Mouse (Mus musculus): ENCODE results near the gene Jaml. TPM values are rescaled to one million over a fixed set of nuclear protein-coding genes. Genes with fewer than 3 reads are reported as not detected.
A peak's percentile ranks its signal among the peaks of the same experiment; 100 is the strongest.
"Not testable (repeated sequence)": the region's sequence is repeated elsewhere in the genome, so short reads cannot be mapped to it uniquely, and the experiment has no call there.

Gene Jaml
- total RNA-seq (2022) = 1 to 10 TPM; 2.2 to 3.9 (median 2.9) TPM

DNA sequence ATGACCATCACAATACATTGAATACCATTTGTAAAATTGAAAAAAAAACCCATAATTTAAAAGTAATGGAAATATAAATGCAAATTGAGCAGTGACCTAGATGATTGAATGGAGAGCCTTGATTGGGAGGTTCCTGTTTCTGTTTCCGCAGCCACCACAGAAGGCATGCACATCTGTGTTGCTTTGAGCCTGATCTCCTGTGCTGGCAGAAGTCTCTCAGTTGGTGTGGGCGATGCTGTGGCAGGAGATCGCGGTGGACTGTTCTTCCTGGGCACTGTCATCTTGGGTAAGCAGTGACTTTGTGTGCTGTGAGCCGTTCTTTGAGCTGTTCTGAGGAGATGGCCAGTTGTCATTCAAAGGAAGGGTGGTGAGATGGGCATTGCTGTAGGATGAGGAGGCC is at the start of gene Jaml:
TSS of gene Jaml (plus strand) at position 173 of the 400 bp plus-strand sequence.
- DNase-seq = no peak

DNA sequence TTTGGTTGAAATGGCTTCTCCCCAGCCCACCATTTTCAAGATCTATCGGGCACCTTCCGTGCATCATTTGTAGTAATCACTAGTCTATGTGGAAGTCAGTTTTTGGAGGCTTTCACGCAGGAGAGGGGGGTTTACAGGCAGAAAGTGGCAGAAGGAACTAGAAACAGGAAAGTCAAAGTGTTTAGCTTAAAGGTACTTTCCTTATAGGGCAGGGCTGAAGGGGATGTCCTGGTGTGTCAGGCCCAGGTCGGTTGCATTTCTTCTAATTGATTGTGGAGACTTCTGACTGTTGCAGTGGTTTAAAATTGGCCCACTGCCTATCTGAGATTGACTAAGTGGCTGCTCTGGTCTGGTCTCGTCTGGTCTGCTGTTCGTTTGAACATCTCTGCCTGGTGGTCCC is 48.6 kb upstream of the Jaml start:
- no peak for DNase-seq

DNA sequence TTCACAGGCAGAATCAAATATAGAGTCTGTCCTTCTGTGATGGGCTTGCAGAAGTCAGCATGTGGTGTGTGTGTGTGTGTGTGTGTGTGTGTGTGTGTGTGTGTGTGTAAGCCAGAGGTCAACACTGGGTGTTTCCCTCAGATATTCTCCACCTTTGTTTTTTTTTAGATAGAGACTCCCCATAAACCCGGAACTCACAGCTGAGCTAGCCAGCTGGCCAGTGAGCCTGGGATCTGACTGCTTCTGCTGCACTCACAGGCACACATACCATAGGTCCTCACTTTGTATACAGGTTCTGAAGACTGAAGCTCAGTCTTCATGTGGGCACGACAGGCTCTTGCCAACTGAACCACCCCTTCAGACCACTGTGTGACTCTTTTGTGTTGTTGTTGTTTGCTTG is 46.7 kb upstream of the Jaml start:
- no peak for DNase-seq

DNA sequence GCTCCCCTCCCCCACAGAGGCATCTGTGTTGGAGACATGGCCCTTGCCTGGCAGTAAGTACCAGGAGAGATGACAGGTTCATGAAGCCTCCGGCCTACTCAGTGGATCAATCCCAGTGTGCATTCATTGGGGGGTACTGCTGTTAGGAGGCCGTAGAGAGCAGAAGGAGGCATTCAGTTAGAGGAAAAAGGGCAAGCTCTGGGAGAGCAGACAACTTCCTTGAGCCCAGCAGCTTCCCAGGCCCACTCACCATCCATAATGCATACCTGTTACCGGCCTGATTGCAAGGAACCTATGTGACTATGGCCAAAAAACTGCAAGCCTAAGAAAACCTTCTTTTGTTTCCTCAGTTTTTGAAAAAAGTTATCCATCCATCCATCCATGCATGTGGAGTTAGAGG is 44.5 kb upstream of the Jaml start:
- DNase-seq = no peak

DNA sequence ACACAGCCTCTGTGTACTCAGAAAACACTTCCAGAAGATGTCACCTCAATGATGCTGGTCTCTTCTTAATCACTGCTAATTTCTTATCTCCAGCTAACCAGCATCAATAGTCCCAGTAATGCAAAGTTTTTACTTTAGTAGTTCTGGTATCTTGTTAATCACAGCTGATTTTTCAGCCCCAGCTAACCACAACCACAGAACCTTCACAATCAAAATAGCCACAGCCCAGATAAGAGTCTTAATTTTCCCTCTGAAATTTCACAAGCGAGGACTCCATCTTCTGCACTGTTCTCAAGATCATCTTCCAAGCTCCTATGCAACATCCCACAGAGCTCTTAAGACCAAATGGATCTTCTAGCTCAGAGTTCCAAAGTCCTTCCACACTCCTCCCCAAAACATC is 41.2 kb upstream of the Jaml start:
- DNase-seq = not testable (repeated sequence)

DNA sequence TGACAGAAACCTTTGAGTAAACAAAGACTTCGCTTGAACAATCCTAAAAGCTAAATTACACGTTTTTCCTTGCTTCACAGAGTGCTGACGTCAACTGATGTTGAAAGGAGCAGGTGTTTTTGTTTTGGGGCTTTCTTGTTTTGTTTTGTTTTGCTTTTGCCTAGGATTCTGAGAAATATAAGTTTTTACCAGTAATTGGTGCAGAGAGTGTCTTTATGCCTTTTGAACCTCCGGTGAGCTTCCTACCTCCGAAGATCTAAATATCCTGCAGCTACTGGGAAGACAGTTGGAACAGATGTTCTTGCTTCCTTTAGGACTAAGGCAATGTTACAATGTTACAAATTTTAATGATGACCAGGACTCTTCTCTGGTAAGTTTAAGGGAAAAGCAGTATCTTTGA is 39.5 kb upstream of the Jaml start, which contains the start of gene Mpzl2:
TSS of gene Mpzl2 (plus strand) at position 301 of the 400 bp plus-strand sequence.
- no peak for DNase-seq

DNA sequence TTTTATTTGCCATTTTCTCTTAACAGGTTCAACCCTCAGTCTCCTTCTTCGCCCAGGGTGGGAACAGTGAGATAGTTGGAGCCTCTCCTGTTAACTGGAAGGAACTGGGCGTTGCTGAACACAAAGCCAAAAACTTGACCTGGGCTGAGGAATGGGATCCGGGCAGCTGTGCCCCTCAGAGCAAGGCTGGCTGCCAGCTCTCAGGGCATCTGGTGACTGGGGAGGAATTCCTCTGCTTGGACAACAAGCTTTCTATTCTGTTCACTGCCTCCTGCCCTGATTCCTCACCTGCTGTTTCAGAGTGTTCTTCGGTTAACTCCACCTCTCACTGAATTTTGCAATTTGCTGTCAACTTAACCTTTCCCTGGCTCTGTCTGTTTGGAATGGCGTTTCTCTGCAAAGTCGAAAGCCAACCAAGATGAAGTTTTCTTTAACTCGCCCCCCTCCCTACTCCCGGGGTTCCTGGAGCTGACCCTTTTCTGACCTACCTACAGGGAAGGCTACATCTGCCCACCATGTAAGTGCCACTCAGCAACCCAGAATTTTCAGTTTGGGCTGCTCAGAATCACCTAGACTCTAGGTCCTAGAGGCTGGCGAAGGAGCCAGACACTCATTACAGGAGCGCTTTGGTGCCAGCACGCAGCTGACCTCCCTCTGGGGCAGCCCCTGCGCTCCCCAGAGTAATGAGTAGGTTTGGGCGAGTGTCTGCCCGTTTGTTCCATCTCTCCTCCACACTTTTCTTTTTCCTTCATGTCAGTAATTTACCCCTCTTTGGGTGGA is 38.7 kb upstream of the Jaml start:
- no peak for DNase-seq

DNA sequence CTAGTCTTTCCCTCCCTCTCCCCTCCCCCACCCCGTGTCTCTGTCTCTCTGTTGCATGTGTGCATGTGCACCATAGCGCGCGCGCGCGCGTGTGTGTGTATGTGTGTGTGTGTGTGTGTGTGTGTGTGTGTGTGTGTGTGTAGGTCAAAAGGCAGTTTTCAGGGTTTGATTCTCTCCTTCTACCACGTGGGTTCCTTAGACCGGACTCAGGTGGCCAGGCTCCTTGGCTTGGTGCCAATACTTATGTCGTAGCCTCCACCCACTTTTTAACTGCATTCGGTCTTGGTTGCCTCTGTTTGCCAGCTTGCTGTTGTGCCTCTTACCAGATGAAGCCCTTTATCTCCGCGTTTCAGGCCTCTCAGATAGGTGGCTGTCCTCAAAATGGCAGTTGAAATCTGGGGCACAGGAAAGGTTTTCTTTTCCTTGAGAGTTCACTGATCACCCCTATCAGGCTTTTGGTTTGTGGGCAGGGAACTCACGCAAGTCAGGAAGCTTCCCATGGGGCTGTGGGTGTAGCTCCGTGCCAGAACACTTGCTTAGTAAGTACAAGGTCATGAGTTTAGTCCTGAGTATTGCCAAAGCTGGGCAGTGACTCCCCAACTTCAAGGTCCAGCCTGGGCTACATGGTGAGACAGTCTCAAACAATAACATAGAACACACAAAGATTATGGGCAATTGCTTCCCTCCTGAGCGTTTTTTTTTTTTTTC is 37.7 kb upstream of the Jaml start:
- DNase-seq = peak; percentile 28

DNA sequence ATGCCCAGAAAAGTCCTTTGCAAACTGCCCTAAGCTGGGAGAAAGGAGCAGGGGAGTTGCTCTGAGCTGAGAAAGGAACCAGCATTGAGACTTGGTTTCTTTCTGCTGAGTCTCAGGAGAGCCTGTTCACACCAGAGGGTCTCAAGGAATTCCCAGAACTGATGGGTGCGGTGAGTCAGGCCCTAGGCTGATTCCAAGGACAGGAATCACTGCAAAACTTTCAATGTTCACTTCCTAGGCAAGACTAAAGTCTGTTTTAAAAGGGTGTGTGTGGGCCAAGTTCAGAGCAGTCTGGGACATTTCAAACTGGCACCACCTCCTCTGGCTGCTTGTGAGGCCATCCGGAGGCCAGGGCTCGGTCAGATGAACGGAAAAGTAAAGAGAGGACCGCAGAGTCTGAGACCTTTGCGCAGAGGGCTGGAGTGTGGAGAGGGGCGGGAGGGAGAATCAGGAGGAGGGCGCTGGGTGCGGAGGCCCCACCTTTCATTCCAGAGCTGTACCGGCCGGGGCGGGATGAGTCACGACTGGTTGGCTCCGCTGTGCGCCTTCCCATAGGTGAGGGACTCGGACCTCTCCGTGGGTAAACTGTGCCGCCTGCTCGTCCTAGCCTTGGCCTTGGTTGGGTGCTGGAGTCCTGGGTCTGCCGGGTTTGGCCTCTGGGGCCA is 36.8 kb upstream of the Jaml start:
- DNase-seq = peak; percentile 35

DNA sequence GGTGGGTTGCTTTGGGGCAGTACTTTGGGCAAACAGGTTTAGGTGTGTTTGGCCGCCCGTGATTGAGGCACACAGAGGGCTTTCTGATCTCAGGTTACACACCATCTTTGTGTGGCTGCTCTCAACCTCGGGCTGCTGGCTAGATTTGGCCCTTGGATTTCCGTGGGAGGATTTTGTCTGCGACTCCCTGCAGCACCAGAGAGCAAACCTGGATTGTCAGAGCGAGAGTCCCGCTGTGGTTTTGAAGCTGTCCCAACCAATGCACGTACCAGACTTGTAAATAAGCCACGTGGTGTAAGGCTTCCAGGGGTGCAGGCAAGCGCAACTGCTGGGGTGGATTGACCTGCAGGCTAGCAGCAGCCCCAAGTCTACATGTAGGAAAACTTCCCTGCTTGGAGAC is 36.0 kb upstream of the Jaml start:
- no peak for DNase-seq

DNA sequence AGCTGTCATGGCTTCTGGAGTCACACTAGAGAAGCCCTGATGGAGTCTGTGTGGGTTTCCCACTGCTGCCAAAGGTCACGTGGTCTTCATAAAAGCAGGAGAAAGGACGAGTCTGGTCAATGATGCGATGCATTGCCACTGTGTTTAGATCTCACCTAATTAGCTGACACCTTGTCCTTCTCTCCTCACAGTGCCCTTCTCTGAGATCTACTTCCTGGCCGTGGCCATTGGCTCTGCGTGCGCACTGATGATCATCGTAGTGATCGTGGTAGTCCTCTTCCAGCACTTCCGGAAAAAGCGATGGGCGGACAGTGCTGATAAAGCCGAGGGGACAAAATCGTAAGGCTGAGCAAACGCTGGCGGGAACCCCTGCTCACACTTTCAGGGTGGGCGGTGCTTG is 32.0 kb upstream of the Jaml start:
- DNase-seq = no peak

DNA sequence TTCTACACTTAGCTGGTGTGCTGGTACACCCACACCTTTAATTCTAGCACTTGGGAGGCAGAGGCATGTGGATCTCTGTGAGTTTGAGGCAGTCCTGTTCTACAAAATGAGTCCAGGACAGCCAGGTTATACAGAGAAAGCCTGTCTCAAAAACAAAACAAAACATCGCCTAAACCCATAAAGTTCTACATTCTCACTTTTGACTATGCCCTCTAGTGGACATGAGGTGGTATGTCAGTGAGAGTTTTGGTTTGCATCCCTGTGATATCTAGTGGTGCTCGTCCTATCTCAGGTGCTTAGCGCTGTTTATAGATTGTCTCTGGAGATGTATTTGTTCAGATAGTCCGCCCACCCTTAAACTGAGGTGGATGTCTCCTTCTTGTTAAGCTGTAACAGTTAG is 30.5 kb upstream of the Jaml start:
- DNase-seq = no peak

DNA sequence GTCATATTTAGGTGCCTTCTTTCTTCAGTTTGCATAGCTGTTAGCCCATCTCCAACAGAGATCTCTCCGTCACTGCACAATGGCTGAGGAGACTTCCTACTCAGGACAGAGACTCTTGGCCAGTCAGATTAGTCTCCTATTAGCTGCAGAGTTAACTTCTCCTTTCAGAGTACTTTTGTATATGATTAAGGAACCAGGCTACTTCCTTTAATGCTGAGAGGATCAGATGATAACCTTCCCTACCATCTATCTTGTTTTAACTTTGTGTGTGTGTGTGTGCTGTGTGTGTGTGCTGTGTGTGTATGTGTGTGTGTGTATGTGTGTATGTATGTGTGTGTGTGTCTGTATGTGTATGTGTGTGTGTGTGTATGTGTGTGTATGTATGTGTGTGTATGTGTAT is 29.3 kb upstream of the Jaml start:
- DNase-seq = no peak

DNA sequence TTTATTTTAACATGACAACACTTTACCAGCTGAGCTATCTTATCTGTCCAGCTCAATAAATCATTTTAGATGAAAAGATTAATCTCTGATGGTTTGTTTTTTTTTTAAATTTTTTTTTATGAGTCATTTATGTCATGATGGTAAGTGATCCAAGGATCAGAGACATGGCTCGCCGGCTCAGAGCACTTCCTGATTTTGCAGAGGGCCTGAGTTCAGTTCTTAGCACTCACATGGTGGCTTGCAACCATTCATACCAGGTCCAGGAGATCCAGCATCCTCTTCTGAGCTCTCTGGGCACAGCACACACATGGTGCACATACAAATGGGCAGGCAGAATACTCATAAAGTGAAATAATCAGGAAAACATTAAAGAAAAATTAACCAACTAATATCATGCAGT is 28.7 kb upstream of the Jaml start:
- DNase-seq = no peak

DNA sequence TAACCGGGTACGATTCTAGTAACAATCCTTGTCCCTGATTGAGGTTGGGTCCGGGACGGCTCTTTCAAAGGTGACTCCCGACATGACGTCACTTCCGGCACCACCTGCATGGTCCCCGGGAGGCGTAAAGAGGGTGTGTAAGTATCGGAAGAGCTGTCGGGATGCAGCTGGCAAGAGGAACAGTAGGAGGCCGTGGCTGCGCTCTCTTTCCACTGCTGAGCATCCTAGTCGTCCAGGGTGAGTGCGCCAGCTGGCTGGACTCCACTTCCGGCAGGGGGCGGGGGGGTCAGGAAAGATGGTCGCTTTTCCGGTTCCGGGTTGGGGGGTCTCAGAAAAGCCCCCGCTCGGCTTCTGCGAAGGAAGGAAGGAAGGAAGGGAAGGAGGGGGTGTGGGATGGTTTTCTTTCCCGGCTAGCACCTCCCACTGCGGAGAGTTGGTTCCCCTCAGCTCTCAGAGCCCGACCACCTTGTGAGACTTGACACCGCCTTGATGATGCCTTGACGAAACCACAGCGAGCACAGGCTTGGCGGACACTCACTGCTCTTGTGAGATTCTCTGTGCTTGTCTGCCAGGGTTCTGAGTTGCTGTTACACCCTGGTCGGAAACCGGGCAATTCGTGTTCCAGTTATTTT is 23.8 kb upstream of the Jaml start, which contains the start of gene Mpzl3:
TSS of gene Mpzl3 (plus strand) at position 105 of the 632 bp plus-strand sequence.
- peak; percentile 74 for DNase-seq

DNA sequence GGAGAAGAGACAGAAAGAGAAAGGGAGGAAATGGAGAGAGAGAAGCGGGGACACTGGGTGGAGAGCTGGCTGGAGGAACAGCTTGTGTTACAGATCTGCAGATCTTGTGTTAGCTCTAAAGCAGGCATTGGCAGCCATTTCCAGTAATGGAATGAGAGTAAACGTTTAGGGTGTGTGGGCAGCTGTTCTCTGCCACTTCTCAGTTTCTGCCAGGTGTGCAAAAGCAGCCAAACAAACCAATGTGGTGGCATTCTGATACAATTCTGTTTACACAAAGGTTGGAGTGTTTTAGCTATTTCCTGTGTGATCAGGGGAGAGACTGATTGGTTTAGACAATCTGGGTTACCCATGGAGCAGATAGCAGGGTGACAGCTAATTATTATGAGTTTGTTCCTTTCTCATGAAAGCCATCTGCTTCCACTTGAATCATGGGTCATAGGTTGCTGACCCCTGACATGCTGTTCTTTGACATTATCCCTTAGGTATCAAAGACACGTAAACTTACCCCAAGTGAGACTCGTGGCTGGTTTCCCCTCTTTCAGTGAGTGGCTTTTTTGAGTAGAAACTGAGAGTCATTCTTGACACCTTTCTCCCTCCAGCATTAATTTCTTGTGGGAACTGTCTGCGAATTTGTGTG is 20.6 kb upstream of the Jaml start:
- no peak for DNase-seq

DNA sequence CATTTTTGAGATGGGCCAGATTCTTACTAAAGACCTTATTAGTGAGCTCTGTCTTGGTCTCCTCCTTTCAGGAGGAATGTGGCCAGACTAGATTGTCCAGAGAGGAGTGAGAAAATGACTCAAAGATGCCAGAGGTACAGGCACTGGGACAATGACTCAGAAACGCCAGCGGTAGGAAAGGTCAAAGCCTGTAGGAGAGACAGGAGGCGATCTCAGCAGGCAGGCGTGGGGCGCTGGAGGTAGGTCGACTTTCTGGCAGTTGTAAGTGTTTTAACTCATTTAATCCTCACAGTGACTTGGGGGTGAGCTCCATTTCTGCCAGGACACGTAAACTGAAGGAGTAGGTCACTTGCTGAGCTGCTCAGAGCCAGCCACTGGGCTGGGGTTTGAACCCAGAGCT is 18.8 kb upstream of the Jaml start:
- DNase-seq = no peak

DNA sequence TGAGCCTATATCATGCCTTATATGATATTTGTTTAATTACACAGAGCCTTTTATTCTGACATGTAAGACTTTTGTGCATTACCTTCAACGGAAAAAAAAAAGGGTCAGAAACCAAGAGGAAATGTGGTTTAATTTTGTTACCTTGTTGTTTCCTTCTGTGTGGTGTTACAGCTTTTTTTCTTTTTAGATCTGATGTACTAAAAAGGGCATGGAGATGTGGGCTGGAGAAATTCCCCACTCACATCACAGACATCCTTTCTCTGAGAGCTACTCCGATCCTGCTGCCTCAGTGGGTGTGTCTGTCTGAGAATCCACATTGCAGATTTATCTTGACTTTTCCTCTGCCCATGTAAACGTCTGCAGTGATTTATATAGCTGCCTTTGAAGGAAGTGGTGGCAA is 16.3 kb upstream of the Jaml start:
- DNase-seq = no peak

DNA sequence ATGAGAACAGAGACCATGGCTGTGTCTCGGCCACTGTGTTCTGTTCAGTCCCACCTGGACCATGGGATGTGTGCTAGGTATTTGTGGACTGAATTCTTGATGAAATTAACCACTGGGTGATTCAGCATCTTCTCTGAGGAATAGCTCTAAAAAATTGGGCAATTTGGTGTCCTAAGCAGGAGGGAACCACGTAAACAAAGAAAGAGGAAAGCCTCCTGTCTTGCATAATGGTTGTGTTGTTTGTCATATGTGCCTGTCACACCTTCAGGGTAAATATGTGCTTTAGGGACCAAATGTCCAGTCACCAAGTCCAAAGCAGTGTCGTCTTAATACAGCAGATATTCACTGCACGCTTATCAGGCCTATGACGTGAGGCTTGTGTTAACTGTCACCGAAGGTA is 14.6 kb upstream of the Jaml start:
- no peak for DNase-seq

DNA sequence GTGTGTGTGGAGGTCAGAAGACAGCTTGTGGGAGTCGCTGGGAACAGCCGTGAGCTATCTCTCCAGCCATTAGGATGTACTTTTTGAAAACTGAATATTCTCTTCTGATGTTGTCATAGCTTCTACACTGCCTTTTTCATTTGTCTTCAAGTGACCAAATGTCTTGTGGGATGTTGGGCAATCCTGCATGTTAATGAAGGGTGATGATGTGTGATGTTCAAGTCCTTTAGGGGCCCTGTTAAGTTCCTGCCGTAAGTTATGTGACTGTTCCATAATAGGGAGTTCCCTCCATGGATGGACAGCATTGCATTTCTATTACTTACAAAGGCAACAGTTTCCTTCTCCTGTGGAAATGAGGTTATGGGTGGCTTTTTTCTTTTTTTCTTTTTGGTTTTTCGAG is 12.2 kb upstream of the Jaml start:
- DNase-seq = no peak

DNA sequence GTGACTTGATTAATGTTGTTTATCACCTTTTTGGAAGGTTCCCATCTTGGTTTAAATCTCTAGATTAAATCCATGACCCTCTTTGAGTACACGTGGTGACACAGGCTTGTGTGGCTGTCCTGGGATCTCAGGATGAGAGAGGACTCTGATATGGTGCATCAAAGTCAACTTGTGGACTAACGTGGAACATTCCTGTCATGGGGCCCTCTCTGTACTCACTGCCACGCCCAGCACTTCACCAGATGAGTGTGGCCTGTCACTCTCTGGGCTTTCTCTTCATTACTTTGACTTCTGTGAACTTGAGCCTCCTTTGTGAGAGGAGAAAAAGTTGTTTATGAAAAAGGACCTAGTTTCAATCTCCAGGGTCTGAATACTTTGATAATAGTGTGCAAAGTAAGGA is 7.2 kb upstream of the Jaml start:
- no peak for DNase-seq

DNA sequence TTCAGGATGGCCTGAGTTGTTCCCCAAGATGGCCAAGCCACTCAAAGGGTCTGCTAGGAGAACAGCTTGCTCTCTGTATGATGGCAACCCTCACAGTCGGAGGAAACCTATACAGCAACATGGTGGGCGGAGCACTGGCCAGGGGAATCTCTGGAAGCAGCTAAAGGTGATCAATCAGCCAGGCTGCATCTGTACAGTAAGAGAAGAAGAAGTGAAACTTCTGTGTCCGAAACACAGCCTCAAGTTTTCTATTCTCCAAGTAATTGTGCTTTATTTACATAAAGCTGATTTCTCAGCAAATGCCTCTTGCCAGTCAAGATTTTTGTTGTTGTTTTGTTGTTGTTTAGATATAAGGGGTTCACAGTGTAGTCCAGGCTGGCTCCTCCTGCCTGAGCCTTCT is 1.1 kb upstream of the Jaml start:
- no peak for DNase-seq

DNA sequence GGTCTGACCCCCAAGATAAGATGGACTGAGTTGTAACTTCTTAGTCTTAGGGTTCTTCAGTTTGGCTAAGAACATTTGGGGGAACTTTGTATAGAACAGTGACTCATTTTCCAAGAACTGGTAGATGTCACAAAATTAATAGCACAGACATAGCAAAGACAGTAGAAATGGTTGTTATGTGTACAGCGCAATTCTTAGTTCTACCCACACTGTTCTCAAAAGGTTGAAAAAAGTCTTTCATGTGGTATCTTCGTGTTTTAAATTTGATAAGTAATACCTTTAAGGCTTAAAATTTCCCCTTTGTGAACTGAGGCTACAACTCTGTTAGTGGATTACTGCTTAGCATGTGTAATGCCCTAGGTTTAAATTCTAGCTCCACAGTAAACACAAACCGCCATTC is 4.1 kb downstream of the Jaml start:
- no peak for DNase-seq
